Mouse (Mus musculus) embryo, embryonic 9.5 days (tissue): ENCODE results near the gene Pde10a.

Source experiments
- DNase-seq: peaks from one replicate; pipeline ENCODE4 v3.0.0-alpha.2; 2017; ENCODE audit errors: extremely low spot score

The Pde10a gene

DNA sequence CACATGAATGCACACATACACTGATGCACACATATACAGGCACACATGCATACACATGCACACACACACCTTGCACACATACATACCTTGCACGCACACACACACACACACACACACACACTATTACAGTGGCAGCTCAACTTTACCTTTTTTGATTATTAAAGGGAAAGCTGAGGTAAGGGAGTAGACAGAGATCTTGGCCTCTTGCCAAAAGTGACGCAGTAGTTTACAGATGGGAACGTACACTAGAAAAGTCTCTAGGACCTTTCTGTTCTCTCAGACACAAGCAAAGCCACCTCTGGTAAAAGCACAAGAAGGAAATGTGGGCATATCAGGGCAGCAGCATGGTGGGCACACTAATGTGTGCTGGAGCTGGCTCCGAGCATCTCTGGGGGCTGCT, 317.5 kb downstream of the Pde10a start:
- no peak for DNase-seq

DNA sequence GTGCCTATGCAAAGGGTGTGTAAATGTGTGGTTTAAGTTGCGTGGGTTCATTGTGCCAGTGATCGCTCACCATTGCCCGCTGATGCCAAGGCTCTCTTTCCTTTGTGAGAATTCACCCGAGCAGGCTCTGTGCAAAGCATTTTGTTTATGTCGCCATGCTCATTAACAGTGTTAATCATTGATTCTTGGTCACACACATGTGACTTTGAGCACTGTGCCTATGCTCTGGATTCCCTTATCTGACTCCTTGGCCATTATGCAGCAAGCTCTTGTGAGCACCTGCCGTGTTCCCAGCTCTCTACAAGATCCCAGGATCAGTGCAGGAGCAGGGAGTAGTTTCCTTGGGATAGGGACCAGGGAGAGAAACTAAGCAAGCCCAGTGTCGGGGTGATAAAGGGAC, 318.8 kb downstream of the Pde10a start:
- no peak for DNase-seq

DNA sequence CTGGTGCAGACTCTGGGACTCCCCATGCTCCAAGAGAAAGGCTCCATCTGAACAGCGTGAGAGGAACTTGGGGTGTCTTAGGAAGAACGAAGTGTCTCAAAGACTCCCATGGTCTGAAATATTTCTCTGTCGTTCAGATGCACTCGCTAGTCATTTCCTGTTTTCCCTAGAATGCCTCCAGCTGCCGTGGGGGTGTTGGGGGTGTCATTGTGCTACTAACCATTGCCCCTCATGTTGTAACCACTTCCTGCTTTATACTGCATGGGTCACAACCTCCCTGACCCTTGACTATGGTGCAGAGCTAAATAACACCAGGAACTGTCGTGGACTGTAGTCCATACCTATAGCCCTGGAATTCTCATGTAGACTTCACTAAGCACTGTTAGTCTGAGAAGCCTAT, 321.3 kb downstream of the Pde10a start:
- no peak for DNase-seq

DNA sequence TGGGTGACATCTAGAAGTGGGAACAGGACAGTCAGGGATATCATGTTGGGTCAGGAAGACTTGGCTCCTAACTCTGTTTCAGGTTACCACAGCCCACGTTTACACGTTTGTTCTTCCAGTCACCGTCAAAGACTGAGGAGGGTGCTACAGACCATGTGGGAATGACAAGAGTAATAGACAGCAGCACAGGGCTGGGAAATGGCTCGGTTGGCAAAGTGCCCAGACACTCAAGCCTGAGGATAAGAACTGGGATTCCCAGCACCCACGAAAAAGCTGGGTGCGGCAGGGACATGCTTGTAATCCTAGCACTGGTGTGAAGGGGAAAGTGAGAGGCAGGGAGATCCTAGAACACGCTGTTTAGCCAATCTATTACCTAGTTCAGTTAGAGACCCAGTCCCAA, 322.4 kb downstream of the Pde10a start:
- DNase-seq: no peak

DNA sequence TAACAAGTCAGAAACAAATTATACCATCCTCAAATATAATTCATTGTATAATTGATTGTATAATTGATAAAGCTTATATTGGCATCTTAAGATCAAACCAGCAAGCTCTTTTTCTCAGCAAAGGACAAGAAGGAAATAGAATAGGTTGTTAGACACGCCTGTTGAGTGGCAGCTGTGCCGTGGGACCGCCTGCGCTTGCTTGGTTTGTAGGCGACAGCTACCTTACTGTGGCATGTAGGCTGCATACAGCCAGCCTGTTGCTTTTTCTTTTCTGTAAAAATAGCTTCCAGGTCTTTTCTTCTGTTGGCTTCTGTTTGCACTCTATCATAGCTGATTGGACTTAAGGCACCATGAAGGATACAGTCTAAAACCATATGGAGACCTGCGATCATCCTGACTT, 326.7 kb downstream of the Pde10a start:
- no peak for DNase-seq

DNA sequence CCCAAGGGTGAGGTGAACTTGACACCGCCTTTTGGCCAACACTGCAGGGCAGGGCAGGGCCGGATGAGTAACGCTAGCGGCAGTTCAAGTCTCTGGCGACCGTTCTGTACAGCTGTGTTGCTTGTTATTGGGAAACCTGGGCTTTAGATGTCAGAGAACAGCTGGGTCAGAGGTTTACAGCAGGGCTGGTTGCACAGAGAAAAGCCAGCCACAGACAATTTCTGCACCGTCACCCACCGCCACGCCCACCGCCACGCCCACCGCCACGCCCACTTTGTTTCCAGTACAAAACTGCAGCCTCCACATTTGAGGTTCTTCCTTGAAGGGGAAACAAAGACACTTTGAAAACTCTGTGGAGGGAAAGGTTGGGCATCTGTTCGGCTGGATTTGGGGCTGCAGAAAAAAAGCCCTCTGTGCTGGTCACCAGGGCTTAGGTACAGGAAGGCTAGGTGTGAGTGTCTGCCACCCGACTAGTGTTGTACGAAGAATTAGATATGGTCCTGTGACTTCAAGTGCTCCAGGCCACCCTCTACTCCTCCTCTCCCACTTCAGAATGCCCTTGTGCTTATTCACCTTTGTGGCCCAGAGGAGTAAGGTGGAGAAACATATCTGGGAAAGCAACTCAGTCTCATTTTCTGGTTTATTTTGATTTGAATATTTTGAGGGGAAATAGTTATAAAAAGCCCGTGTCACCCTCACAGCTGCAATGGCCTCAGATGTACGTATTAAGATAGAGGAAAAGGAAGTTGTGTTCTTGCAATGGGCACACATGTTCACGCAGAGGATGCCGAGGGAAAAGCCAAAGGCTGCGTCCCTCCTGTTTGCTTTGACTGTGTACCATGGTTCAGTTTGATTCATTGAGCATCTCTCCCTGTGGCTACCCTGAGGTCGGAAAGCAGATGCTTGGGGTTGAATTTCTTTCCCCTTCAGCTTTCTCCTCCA, 331.5 kb downstream of the Pde10a start:
- DNase-seq: peak; percentile 83

DNA sequence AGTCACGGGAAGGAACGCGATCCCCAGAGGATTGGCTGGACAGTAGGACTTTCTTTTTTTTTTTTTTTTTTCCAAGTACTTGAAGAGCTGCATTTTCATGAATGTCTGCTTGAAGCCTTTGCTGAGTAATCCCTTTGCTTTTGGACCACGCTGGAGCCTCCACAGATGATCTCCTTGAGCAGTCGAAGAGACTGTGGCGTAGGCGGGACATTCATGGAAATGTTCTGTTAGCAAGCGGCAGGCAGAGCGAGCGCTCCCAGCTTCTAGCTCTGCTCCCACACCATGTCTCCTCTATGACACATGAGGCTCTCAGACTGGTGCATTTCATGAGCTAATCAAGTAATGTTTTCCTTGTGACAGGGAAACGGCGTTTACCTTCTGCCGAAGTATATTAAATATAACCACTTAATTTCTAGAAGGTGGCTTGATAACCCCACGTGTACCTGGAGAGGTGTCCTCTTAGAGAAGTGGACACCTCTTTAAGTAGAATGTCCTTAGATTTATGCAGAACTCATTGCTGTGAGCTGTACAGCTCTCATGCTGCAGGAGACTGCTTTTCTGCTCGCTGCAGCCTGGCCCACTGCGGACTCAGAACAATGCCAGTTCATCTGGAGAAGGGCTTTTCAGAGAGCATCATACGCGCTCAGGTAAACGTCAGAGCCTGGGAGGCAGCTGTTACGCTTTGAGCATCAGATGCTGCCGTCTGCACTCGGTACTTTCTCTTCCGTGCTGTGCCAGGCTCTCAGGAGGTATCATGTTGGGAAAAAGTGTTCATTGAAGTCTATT, 333.7 kb downstream of the Pde10a start:
- DNase-seq: no peak

DNA sequence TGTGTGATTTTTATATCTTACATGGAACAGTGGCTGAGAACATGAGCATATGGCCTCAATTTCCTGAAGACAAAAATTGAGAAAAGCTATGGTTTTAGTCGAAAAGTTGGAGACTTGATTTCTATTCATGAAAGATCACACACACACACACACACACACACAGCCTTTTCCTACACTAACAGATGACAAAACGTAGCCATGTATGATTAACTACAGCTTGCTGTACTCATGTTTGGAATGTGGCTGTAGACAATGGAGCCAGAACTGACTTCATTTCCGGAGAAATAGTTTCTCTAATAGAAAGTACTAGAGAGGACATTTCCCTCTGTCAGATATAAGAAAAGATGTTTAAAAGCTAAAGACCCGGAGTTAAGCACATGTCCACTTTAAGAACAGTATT, 334.3 kb downstream of the Pde10a start:
- DNase-seq: no peak

DNA sequence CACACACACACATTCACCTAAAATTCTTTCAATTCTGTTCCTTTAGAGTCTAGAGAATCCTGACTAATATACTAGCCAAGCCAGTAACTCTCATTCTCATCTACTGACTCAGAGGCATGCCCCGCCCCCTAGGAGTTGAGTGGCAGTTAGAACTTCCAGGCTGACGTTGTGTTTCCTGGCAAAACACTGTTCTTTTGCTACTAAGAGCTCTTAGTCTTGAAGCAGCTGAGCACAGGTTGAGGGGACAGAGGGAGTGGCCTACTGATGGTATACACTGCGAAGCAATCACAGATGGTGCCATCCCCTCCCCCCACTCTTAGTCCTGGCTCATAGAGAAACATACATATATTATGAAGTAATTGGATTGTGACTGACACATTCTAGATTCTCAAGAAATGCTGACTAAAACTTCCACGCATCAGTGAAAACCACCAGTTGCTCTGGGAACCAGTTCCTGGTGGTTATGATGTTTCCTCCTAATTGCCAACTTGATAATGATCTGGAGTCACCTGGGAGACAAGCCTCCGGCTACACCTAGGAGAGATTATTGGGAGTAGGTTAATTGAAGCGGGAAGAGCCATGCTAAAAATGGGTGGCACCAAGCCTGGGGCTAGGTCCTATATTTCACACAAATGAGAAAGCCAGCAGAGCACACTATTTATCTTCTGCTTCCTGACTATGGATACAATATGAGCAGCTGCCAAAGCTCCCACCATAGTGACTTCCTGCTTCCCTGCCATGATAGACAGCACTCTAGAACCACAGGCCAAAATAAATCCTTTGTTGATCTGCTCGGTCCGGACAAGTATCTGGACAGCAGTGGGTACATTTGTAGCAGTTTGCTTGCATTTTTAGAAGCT, 339.7 kb downstream of the Pde10a start:
- DNase-seq: no peak

DNA sequence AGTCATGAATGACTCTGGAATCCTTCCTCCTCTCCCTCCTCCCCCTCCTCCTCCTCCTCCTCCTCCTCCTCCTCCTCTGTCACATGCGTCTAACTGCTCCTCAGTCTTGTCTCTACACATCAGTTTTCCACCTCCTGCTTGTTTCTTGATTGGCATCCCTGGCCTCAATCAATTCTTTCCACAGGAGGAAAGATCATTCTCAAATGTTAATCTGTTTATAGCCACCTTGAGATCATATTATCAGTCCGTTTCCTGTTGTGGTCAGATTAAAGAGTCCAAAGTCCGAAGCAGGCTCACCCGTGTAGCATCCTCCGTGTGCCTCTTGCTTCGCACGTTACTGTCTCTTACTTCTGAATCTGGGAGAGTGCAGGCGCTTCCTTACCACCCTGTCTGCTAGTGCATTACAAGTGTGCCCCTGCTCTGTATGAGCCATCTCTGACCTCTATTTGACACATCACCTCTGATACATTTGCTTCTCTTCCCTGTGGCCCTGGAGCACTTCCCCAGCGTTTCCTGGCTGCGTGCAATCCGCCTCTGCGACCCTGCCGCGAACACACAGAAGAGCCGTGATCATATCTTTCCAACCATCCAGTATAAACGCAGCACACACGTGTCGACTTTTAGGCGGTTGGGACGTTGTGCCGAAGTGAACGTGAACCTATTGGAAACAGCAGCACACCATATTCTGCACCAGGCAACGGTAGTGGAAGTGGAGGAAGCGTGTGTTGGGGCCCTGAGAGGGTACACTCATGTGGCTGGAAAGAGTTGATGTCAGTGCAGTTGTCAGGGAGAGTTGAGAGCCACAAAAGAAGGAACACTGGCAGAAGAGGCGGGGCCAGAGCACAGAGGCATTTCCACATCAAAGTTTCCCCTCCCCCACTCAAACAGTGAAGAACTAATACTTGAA, 342.4 kb downstream of the Pde10a start:
- DNase-seq: no peak

DNA sequence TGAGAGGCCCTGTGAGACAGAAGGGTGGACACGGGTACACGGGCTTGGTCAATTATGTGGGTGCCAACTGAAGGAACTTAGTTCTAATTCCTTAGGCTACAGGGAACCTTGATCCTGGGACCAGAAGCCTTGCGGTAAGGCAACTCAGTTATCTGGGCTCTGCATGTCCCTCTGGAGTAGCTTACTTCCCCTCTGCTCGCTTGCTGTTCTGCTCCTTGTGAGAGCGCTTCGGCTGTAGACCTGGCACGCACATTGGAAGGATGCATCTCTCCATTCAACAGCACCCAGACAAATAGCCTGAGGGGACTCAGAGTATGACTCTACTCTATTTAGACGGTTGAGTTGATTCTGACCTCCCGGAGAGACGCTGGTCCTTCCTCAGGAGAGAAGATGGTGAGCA, 344.1 kb downstream of the Pde10a start:
- DNase-seq: no peak

DNA sequence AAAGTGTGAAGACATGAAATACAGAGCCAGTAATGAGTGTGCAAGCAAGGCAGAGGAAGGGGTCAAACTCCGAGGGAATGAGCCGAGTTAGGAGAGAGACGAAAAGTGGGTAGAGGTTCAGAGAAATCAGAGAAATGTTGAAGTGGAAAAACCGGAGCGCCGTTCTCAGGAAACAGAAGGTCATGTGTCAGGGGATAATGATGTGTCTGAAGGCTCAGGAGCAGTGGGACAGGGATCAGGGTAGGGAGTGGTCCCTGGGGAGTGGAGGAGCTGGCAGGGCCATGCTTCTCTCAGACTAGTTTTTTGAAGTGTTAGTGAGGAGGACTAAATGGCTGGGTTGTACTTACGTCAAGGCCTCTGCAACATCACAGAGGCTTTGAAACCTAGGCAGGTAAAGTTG, 345.7 kb downstream of the Pde10a start:
- no peak for DNase-seq

DNA sequence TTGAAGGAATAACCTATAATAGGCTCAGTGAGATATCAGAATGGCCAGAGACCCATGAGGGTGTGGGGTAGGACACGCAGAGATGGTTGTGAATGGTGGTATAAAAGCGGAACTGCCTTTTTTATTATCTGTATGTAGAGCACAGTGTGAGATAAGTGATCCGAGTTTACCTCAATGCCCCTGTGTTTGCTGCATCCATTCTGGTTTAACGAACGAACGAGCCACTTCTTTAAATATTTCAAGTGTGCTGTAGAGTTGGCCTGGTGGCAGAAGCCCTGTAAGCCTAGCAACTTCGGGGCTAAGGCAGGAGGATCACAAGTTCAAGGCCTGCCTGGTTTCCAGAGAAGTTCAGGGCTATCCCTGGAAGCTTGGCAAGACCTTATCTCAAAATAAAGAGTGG, 346.2 kb downstream of the Pde10a start:
- no peak for DNase-seq

DNA sequence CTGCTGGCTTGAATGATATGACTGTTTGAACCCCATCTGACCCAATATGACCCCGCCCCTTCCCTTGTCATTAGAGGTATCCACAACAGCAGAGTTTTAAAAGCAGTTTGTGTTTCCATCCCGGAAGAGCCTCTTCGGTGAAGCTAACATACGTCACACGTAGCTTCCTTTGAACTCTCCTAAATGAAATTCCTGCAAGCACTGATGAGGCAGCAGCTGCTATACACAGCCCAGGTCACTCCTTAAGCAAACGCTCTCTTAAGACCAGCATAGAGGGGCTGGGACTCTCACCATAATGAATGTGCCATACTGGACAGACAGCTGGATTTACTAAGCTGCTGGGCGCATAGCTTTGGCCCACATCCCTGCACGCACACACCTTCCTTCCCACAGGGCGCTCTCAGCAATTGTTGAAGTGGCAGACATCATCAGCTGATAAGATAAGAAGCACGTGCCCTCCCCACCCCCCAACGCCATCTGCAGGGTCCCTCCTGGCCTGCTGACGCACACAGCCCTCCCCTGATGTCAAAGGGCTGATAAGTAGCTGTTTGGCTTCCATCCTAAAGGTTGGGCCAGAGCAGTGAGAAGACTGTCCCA, 346.9 kb downstream of the Pde10a start:
- peak; percentile 17 for DNase-seq

DNA sequence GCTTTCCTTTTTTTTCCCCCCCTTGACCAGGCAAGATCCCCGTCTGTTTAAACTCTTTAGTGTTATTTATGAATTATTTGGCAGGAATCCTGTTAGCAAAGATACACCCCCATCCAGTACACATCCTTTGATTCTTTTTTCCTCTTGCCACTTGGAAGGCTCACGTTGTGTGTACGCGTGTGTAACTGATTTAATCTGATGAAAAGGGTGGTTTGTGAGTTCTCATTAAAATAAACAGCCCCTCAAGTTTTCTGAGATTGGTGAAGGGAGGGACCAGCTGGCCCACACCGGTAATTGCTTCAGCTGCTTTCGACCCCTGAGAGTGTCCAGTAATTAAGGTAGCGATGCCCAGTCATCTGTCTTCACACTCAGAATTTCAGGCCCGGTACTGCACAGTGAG, 347.4 kb downstream of the Pde10a start:
- no peak for DNase-seq

DNA sequence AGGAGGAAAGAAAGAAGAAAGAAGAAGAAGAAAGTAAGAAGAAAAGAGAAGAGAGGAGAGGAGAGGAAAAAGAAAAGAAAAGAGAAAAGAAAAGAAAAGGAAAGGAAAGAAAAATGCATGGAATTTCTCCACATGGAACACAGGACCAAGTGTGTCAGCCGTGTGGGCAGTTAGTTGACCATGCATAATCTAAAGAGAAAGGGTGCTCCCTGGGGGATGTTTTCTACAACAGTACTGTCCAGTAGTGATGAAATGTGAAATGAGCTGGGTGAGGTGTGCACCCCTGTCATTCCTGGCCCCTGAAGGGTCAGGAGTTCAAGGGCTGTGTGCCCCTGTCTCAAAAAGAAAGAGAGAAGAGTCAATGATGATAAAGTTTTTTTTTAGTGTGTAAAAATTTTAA, 352.9 kb downstream of the Pde10a start:
- DNase-seq: no peak

DNA sequence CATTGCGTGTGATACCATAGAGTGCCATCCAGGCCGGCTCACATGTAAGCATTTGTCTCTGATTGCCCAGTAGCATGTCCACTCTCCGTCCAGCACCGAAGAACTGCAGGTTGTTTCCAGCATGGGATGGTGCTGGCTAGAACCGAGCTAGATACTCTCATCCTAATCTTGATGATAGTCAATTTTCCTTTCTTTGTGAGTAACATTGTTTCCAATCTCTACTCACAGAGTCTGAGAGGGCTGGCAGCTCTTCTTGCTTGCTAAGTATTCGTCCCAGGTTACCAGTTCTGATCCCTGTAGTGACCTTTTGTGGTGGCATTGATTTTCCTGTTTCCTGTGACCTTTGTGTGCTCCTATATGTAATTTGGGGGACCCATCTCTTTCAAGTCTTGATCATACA, 356.5 kb downstream of the Pde10a start:
- DNase-seq: no peak

DNA sequence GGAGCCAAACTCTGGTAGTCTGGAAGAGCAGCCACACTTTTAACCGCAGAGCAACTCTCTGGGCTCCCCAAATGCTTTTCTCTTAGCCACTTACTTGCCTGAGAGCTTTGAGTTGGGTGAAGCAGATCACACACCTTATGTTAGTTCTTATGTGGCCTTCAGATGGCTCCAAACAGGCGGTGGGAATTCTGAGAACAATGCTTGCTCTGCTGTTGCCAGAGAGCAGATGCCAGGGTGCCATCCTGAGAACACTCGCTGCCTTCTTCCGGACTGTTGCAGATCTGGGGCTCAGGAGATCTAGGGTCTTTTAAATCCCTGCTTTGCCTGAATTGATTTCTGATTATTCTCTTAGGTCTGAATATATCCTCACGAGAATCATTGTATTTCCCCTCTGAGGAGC, 359.5 kb downstream of the Pde10a start:
- no peak for DNase-seq

DNA sequence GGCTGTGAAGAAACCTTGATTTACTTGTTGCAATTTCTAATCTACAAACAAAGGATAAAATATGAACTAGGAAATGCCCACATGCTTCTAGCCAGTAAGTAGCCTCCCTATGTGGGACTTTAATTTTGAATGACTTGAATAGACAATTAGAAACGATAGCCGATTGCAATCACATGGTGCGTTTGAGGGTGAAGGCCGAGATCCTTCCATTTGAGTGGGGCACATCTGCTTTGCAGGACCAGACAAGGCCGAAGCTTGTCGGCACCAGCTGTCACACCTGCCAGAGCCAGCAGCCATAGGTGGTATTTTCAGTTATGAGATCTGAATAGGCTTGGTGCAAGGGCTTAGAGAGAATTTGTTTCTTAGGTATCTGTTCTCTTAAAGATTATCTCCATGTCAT, 360.7 kb downstream of the Pde10a start:
- no peak for DNase-seq

DNA sequence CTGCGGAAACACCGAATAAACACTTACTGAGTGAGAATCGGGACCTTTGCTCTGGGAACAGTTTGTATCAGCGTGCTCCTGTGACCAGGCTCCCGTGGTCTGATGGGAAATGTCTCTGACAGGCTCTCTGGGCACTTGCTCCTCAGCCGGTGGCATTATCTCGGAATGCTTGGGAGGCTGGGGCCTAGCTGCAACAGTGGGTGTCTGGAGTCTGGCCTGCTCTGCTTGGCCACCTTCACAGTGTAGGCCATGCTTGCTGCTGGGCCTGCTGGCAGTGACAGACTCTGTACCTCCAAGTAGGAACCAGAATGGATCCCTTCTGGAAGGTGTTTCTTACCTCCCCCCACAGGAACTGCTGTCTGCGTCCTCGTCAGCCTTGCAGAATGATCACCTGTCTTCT, 362.9 kb downstream of the Pde10a start:
- no peak for DNase-seq

DNA sequence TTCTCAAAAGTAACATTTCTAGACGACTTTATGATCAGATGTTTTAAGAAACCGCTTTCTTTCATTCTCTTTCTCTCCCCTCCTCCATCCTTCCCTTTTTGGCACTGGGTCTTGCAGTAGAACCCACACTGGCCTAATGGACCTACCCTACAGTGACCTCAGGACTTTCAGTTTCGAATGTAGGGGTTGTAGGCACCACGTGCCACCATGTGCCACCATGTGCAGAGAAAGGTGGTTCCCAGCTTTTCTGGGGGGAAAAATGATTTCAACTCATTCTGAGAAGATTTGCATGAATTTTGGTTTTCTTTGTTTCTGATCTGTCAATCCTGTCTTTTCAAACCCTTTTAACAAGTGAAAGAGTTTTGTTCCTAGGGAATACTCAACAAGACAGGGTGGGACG, 363.5 kb downstream of the Pde10a start:
- no peak for DNase-seq
